Mouse (Mus musculus): ENCODE measurements around the gene Rack1. TPM values are rescaled to one million over a fixed set of nuclear protein-coding genes. Genes with fewer than 3 reads are reported as not detected.
"Not testable (repeated sequence)": the region's sequence is repeated elsewhere in the genome, so short reads cannot be mapped to it uniquely, and the experiment has no call there.

Rack1 gene
- polyA plus RNA-seq, 1 experiment, result 1,489 TPM

DNA sequence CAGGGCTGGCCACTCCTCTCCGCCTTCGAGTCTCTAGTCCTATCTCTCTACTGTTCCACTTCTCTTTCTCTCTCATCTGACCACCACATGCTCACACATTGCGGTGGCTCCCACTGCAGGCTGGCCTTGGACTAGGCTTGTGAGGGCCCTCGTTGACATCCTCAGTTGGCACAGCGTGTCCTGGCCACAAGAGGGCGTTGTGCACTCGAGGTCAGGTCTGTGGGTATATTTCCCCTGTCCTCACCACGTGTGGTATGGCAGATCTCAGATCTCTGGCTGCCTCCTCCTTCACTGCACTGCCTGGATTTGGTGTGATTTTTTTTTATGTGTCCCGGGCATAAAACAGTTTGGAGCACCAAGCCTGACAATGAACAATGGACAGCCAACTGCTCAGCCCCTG lies 23.5 kb upstream of the Rack1 start:
- no peak overlapping the region for H3K4me3 ChIP-seq (replicated peaks; ENCODE audit: extremely low read depth, low read depth, low read length)
- WGBS, result 39% methylated on average over 9 of the region's 9 CpGs
- TF ChIP-seq CTCF (IDR thresholded peaks at IDR 0.05; ENCODE audit: insufficient read depth, low read length) (0 out of 2 replicates have a peak, but pooled peaks have one; percentile 10), POLR2A (IDR thresholded peaks at IDR 0.05; ENCODE audit: borderline replicate concordance, extremely low read depth, low read depth, low read length) (no peak)
- no peaks in the 10 kb centered on the region for H3K4me1 ChIP-seq (ENCODE audit: control insufficient read depth, insufficient read depth, low read length)
- no peak for DNase-seq

DNA sequence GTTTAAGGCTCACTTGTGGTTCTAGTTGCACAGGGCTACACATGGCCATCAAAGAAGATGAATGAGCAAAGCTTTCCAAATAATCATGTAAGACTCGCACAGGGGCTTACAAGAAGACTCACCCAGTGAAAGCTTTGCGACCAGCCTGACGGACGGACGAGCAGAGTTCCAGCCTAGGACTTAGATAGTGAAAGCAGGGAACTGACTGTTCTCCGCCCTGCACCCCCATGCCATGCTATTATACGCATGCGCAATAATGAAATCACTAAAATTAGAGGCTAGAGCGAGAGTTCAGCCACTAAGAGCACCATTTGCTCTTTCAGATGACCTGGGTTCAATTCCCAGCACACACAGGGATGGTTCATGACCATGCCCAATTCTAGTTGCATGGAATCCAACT lies 22.8 kb upstream of the Rack1 start:
- no peak overlapping the region for H3K4me3 ChIP-seq (replicated peaks; ENCODE audit: extremely low read depth, low read depth, low read length)
- WGBS, result 87% methylated on average over 9 of the region's 9 CpGs
- no peak for TF ChIP-seq CTCF (IDR thresholded peaks at IDR 0.05; ENCODE audit: insufficient read depth, low read length)
- TF ChIP-seq POLR2A (IDR thresholded peaks at IDR 0.05; ENCODE audit: borderline replicate concordance, extremely low read depth, low read depth, low read length), result no peak
- no peak for DNase-seq
- no peaks in the 10 kb centered on the region for H3K4me1 ChIP-seq (ENCODE audit: control insufficient read depth, insufficient read depth, low read length)

DNA sequence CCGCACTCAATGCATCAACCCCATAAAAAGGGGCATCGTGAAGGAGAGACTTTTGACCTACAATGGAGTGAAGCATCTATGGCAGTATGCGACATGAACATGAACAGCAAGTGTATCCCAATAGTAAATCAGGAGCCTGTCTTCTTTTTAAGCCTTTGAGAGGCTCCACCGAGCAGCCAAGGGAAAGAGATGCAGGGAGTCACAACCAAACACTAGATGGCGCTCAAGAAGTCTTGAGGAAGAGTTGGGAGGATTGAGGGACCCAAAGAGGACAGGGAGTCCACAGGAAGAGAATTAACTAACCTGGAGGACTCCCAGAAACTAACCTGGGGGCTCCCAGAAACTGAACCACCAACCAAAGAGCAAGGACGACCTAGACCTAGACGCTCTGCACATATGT lies 20.7 kb upstream of the Rack1 start:
- Histone ChIP-seq H3K4me1 (ENCODE audit: control insufficient read depth, insufficient read depth, low read length) (no peaks in the 10 kb centered on the region), H3K4me3 (replicated peaks; ENCODE audit: extremely low read depth, low read depth, low read length) (no peak overlapping the region)
- 37% methylated on average over 7 of the region's 7 CpGs for WGBS
- peak; percentile 28 for DNase-seq
- no peak for TF ChIP-seq POLR2A (IDR thresholded peaks at IDR 0.05; ENCODE audit: borderline replicate concordance, extremely low read depth, low read depth, low read length)
- peak; percentile 44 for TF ChIP-seq CTCF (IDR thresholded peaks at IDR 0.05; ENCODE audit: insufficient read depth, low read length)

DNA sequence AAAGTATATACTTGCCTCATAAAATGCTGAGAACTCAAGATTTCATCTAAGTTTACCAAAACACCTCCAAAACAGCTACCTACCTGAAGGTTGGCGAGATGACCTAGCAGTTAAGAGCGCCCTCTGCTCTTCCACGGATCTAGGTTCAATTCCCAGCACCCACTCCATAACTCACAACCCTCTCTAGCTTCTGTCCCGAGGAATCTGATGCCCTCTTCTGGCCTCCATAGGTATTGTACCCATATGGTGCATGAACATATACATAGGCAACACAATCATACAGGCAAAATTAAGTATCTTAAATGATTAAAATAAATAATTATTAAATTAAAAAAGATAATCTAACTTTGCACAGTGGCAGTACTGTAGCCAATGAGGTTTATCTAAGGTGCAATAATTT lies 17.9 kb upstream of the Rack1 start:
- TF ChIP-seq CTCF (IDR thresholded peaks at IDR 0.05; ENCODE audit: insufficient read depth, low read length), result no peak
- TF ChIP-seq POLR2A (IDR thresholded peaks at IDR 0.05; ENCODE audit: borderline replicate concordance, extremely low read depth, low read depth, low read length), result no peak
- WGBS, result 81% methylated on average over 4 of the region's 4 CpGs
- DNase-seq, result no peak
- Histone ChIP-seq H3K4me3 (replicated peaks; ENCODE audit: extremely low read depth, low read depth, low read length) (no peak overlapping the region), H3K4me1 (ENCODE audit: control insufficient read depth, insufficient read depth, low read length) (no peaks in the 10 kb centered on the region)

DNA sequence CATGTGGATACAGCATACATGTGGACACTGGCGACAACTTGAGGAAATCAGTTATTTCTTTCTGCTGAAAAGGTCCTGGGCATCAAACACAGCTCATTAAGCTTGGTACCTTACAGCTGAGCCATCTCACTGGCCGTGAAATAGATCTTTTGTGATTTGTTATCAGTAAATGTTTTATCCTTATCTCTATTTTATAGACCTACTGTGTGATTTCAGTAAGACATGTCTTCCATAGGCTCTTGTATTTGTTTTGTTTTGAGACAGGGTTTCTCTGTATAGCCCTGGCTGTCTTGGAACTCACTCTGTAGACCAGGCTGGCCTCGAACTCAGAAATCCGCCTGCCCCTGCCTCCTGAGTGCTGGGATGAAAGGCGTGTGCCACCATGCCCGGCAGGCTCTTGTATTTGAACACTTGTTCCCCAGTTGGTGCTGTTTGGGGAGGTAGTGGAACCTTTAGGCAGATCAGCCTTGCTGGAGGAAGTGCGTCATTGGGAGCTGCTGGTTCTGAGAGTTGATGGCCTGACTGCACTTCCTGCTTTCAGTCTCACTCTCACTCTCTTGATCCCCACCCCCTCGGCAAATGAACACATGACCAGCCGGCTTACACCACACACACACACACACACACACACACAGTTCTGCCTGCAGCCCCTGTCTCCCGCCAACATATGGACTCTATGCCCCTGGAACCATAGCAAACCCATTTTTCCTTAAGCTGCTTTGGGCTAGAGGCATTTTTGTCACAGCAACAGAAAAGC lies 12.5 kb upstream of the Rack1 start:
- Histone ChIP-seq H3K4me3 (replicated peaks; ENCODE audit: extremely low read depth, low read depth, low read length) (peak overlapping the region; percentile 61), H3K4me1 (ENCODE audit: control insufficient read depth, insufficient read depth, low read length) (no peaks in the 10 kb centered on the region)
- no peak for DNase-seq
- 44% methylated on average over 10 of the region's 10 CpGs for WGBS
- TF ChIP-seq CTCF (IDR thresholded peaks at IDR 0.05; ENCODE audit: insufficient read depth, low read length), result no peak
- TF ChIP-seq POLR2A (IDR thresholded peaks at IDR 0.05; ENCODE audit: borderline replicate concordance, extremely low read depth, low read depth, low read length), result peak; percentile 30; the same call in 1 of the 2 replicates

DNA sequence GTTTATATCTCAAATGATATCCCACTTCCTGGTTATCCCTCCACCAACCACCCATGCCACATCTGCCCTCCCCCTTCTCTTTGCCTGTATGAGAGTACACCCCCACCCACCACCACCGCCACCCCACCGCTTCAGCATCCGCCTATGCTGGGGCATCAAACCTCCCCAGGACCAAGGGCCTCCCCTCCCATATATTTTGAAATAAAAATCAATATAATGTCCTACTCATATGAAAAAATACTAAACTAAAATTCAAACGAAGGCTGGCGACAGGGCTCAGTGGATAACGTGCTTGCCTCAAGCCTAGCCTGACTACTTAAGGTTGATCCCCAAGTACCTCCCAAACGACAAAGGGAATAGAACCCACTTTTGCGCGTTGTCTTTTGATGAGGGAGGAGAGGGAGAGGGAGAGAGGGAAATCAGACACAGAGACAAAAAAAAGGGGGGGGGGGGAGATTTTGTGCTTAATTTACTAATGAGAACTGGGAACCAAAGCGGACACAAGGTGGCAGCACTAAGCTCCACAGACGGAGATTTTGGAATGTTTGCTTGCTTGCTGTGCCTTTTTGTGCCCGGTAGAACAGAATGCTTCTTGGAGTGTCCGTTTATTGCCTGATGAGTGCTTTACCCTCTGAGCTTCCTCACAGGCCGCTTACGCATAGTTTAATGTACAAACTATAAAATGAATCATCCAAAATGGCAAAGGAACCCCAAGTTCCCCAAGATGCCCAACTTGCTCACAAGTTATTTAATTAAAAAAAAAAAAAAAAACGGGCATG lies 11.6 kb upstream of the Rack1 start:
- peak overlapping the region; percentile 67 for H3K4me3 ChIP-seq (replicated peaks; ENCODE audit: extremely low read depth, low read depth, low read length)
- TF ChIP-seq CTCF (IDR thresholded peaks at IDR 0.05; ENCODE audit: insufficient read depth, low read length), result peak; percentile 70
- TF ChIP-seq POLR2A (IDR thresholded peaks at IDR 0.05; ENCODE audit: borderline replicate concordance, extremely low read depth, low read depth, low read length), result no peak
- 4% methylated on average over 16 of the region's 16 CpGs for WGBS
- DNase-seq, result peak; percentile 71
- no peaks in the 10 kb centered on the region for H3K4me1 ChIP-seq (ENCODE audit: control insufficient read depth, insufficient read depth, low read length)

DNA sequence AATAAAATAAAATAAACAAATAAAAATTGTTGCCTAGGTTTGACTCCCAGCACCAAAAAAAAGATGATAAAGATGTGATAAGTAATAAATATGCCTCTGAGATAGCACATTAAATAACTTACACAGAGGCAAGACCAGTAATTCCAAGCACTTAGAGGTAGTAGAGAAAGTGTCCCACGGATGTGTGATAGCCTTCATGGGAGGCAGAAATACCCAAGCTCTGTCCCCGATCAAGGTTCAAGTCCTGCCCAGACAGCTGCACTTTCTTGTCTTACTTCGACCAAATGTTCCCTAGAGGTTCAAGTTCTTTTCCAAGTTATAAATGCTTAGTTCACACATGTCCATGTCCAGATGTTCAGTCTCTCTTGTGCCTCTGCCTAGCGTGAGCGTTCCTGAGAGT lies 10.9 kb upstream of the Rack1 start:
- Histone ChIP-seq H3K4me1 (ENCODE audit: control insufficient read depth, insufficient read depth, low read length) (no peaks in the 10 kb centered on the region), H3K4me3 (replicated peaks; ENCODE audit: extremely low read depth, low read depth, low read length) (no peak overlapping the region)
- no peak for DNase-seq
- 82% methylated on average over 5 of the region's 5 CpGs for WGBS
- TF ChIP-seq CTCF (IDR thresholded peaks at IDR 0.05; ENCODE audit: insufficient read depth, low read length), result no peak
- TF ChIP-seq POLR2A (IDR thresholded peaks at IDR 0.05; ENCODE audit: borderline replicate concordance, extremely low read depth, low read depth, low read length), result no peak

DNA sequence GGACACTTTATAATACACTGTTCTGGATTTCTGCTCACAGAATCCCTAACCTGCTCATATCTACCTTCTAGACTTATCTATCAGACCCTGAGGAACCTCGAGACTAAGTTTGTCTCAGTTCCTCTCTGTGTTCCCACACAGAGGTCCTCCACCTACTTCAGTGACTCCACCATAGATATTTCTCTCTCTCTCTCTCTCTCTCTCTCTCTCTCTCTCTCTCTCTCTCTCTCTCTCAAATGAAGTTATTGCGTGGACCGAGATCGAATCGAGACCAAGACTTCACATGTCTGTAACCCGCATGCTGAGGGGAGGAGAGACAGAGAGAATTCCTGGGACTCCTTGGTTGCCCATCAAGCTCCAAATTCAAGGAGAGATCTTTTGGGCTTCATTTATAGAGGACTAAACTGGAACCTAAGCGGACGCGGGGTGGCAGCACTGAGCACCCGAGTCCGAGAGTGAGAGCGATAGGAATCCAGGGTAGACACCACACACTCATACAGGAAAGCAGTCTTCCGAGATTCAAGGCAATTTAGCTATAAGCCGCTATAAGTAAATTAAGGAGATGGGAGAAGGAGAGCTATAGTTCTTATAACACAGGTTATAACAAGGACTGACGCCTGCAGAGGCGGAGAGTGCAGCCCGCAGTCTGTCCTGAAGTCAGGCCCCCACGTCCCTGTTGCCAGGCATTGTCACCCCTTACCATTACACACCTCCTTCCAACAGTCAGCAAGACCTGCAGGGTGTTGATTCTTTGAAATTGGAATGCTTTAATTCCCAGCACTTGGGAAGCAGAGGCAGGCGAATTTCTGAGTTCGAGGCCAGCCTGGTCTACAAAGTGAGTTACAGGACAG lies 9.9 kb upstream of the Rack1 start:
- Histone ChIP-seq H3K4me3 (replicated peaks; ENCODE audit: extremely low read depth, low read depth, low read length) (peak overlapping the region; percentile 20), H3K4me1 (ENCODE audit: control insufficient read depth, insufficient read depth, low read length) (no peaks in the 10 kb centered on the region)
- 15% methylated on average over 20 of the region's 20 CpGs for WGBS
- DNase-seq, result peak; percentile 84
- TF ChIP-seq CTCF (IDR thresholded peaks at IDR 0.05; ENCODE audit: insufficient read depth, low read length) (peak; percentile 85), POLR2A (IDR thresholded peaks at IDR 0.05; ENCODE audit: borderline replicate concordance, extremely low read depth, low read depth, low read length) (no peak)

DNA sequence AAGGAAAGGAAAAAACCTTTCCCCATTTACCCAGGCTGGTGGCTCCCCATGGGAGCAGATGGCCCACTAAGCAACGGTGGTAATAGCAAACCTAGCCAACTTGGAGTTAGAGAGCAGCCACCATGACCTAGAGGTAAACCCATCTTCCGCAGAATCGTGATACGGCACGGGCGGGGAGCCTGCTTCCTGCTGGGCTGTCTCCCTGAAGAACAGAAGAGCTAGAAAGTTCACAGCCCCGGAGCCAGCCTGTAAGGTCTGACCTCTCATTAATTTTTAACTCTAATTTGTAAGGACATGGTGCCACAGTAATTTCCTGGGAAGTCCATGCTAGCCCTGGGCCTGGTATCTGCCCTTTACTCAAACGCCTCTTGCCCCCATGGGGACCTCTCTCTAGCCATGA lies 9.2 kb upstream of the Rack1 start:
- no peak for DNase-seq
- H3K4me3 ChIP-seq (replicated peaks; ENCODE audit: extremely low read depth, low read depth, low read length), result no peak overlapping the region
- TF ChIP-seq CTCF (IDR thresholded peaks at IDR 0.05; ENCODE audit: insufficient read depth, low read length), result no peak
- TF ChIP-seq POLR2A (IDR thresholded peaks at IDR 0.05; ENCODE audit: borderline replicate concordance, extremely low read depth, low read depth, low read length), result no peak
- 57% methylated on average over 8 of the region's 8 CpGs for WGBS
- no peaks in the 10 kb centered on the region for H3K4me1 ChIP-seq (ENCODE audit: control insufficient read depth, insufficient read depth, low read length)

DNA sequence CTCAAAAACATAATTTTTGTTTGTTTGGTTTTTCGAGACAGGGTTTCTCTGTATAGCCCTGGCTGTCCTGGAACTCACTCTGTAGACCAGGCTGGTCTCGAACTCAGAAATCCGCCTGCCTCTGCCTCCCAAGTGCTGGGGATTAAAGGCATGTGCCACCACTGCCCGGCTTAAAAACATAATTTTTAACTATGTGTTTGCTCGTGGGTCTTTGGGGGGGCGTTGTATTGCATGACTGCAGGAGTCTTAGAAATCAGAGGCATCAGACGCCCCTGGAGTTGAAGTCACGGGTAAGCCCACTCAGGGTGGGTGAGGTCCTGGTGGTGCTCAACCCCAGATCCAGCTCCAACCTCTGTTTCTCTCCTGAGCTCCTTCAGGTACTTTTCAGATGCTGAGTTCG lies 8.2 kb upstream of the Rack1 start:
- not testable (repeated sequence) for DNase-seq; H3K4me3 ChIP-seq (replicated peaks; ENCODE audit: extremely low read depth, low read depth, low read length); H3K4me1 ChIP-seq (ENCODE audit: control insufficient read depth, insufficient read depth, low read length)
- 89% methylated on average over 9 of the region's 9 CpGs for WGBS
